Mouse (Mus musculus) forelimb bud, embryonic 11.5 days (tissue): ENCODE measurements around the gene Pdcd2.
A peak's percentile ranks its signal among the peaks of the same experiment; 100 is the strongest.

Experiments
- DNase-seq: peaks from one replicate; pipeline ENCODE4 v3.0.0-alpha.2; 2012; ENCODE audit warnings: low read depth, low spot score

The Pdcd2 gene

DNA sequence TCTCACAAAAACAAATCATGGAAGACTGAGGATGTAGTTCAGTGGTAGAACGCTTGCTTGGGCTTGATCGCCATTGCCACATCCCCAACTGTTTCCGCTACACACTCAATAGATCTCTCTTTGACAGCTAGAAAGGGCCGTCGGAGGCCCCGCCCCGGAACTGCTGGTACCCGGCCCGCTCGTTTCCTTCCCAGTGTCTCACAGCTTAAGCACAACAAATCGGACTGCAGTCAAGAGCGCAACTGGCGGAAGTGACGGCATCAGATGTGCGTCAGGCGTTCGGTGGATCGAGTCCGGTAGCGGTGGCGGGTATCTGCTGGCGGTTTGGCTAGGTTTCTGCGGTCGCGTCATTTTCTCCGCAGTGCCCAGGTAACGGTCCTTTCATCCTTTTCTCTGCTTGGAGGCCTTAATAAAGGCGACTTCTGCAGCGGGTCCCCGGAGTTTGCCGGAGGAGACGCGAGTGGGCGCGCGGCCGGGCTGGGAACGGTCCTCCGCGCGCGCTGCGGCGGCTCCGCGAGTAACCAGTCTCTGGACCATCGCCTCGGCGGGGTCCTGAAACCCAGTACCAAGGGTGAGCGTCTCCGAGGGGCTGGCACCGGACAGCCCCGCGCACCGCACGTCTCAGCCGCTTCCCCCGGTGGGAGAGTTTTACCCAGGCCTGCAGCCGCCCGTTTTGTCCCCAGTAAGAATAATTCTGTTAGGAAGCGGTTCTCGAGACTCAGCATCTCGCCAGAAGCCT is 27.3 kb downstream of the Pdcd2 start, which contains the start of the genes Psmb1 and Tbp:
TSS of gene Psmb1 (minus strand) at position 96 of the 739 bp plus-strand sequence.
TSS of gene Tbp (plus strand) at position 233 of the 739 bp plus-strand sequence.
- DNase-seq: peak; percentile 98

DNA sequence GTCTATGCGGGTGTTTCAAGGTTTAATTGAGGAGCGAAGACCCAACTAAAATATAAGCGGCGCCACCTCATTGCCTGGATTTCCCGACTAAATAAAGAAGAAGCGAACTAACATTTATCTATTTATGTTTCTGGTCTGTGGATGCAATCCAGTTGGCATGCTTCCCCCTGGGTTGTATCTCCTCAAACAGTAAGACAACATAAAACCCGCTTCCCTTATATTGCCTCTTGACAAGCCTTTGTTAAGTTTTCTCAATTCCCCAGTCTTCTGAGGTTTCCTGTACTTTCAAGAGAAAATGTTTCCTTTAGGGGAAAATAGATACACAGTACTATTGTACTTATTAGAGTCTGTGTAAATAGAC is 28.4 kb downstream of the Pdcd2 start:
- no peak for DNase-seq

DNA sequence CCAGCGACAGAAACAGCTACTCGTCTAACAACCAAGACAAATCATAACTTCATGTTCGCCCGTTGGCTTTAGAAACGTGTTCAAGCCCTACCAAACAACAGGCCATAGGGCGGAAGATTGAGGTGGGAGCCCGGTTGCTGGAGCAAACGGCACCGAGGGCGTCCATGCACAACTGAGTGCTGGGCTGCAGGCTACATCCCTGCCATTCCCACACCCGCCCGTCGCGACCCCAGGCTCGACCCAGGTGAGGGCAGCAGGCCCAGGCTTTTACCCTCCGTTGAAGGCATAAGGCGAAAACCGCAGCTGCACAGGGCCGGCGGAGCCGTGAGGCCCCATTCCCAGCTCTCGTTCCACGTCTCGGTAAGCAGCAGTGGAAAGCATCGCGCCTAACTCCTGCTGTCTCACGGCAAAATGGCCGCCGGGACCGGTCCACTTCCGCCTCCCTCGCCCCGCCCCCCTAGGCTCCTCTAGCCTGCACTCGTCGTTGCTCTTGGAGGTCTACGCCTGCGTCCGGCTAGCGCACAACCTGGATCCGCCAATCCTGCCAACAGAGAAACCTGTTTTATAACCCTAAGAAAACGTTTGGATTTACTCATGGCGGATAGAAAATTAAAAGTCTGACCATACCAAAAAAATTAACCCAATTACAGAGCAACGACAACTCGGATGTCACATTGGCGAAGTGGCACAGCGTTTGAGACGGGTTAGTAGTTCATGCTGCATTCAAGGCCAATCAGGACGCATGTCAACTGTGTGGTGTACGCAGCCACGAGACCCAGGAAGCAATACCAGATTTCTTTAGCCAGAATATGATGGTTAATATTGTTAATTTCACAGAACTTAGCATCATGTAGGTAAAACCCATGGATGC is 29.0 kb downstream of the Pdcd2 start:
- DNase-seq: peak; percentile 85

DNA sequence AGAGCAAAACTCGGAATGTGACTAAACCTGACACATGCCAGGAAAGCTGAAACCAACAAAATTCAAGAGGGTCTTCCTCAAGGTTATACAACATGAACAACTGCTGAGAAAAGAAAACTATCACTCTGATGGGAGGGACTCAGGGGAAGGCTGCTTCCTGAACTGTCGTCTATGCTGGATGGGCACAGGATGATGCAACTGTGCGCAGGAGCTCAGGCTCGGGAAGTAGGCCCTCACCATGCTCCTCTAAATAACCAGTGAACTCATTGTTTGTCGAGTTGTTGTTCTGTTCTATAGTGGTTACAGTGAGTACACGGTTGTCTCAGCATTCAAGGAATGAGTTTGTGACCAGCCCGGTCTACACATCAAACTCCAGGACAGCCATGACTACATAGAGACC is 36.6 kb downstream of the Pdcd2 start:
- no peak for DNase-seq

DNA sequence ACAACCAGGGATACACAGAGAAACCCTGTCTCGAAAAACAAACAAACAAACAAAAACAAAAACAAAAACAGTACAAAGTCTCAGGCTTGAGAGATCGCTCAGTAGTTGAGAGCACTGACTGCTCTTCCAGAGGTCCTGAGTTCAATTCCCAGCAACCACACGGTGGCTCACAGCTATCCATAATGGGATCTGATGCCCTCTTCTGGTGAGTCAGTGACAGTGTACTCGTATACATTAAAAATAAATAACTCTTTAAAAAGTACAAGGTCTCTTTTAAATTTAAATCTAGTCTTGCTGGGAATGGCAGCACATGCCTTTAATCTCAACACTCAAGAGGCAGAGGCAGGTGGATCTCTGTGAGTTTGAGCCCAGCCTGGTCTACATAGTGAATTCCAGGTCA is 54.4 kb downstream of the Pdcd2 start:
- DNase-seq: no peak
